Mouse (Mus musculus): ENCODE results near the gene Bola2. TPM values are rescaled to one million over a fixed set of nuclear protein-coding genes. Genes with fewer than 3 reads are reported as not detected.

The Bola2 gene
- polyA plus RNA-seq, 1 experiment = 116 TPM

GRCm38 (mm10) chr7:126711910-126712309 is 16.7 kb downstream of the Bola2 start:
- Histone ChIP-seq H3K27me3 (ENCODE audit: control insufficient read depth, insufficient read depth, insufficient read length) (peaks cover 31% of the 10 kb centered on the region), H3K79me2 (ENCODE audit: control insufficient read depth, insufficient read depth) (no peaks in the 10 kb centered on the region), H3K36me3 (ENCODE audit: control insufficient read depth, insufficient read depth) (no peaks in the 10 kb centered on the region), H3ac (ENCODE audit: control insufficient read depth, insufficient read length, low read depth) (no peak overlapping the region), H3K4me3 (ENCODE audit: insufficient read depth, poor library complexity, severe bottlenecking) (no peak overlapping the region), H3K79me3 (ENCODE audit: low read depth) (no peaks in the 10 kb centered on the region)
- no peak for TF ChIP-seq USF1 (IDR thresholded peaks at IDR 0.05; ENCODE audit: low read depth)
- no peak for TF ChIP-seq FOSL1 (IDR thresholded peaks at IDR 0.05; ENCODE audit: insufficient read depth, low read length, poor library complexity, severe bottlenecking)

- no peak overlapping the region for H3ac ChIP-seq (ENCODE audit: control insufficient read depth, insufficient read length, low read depth)
Measured at GRCm38 (mm10) chr7:126715679-126716078, 20.5 kb downstream of the Bola2 start.

GRCm38 (mm10) chr7:126717566-126717965 is 22.4 kb downstream of the Bola2 start:
- no peak for TF ChIP-seq CTCF (IDR thresholded peaks at IDR 0.05; ENCODE audit: control insufficient read depth, insufficient read depth, insufficient read length)
- TF ChIP-seq CEBPB (IDR thresholded peaks at IDR 0.05; ENCODE audit: low read depth) = no peak
- TF ChIP-seq USF1 (IDR thresholded peaks at IDR 0.05; ENCODE audit: low read depth) = no peak
- Histone ChIP-seq H3ac (ENCODE audit: control insufficient read depth, insufficient read length, low read depth) (no peak overlapping the region), H3K4me3 (ENCODE audit: insufficient read depth, poor library complexity, severe bottlenecking) (no peak overlapping the region), H3K79me2 (ENCODE audit: control insufficient read depth, insufficient read depth) (no peaks in the 10 kb centered on the region), H3K79me3 (ENCODE audit: low read depth) (no peaks in the 10 kb centered on the region), H3K36me3 (ENCODE audit: control insufficient read depth, insufficient read depth) (no peaks in the 10 kb centered on the region), H3K27me3 (ENCODE audit: control insufficient read depth, insufficient read depth, insufficient read length) (peaks cover 15% of the 10 kb centered on the region)

More at GRCm38 (mm10) chr7:126715679-126716078, 20.5 kb downstream of the Bola2 start:
- TF ChIP-seq MAX (IDR thresholded peaks at IDR 0.05) = no peak
- TF ChIP-seq FOSL1 (IDR thresholded peaks at IDR 0.05; ENCODE audit: insufficient read depth, low read length, poor library complexity, severe bottlenecking) = no peak
- Histone ChIP-seq H3K79me2 (ENCODE audit: control insufficient read depth, insufficient read depth) (no peaks in the 10 kb centered on the region), H3K27me3 (ENCODE audit: control insufficient read depth, insufficient read depth, insufficient read length) (peaks cover 15% of the 10 kb centered on the region), H3K4me3 (ENCODE audit: insufficient read depth, poor library complexity, severe bottlenecking) (no peak overlapping the region), H3K36me3 (ENCODE audit: control insufficient read depth, insufficient read depth) (no peaks in the 10 kb centered on the region), H3K79me3 (ENCODE audit: low read depth) (no peaks in the 10 kb centered on the region)

GRCm38 (mm10) chr7:126718787-126719337 is 23.7 kb downstream of the Bola2 start:
- TF ChIP-seq MYOG (IDR thresholded peaks at IDR 0.05; ENCODE audit: control insufficient read depth, extremely low read depth, insufficient read length) = no peak
- no peak for TF ChIP-seq CEBPB (IDR thresholded peaks at IDR 0.05; ENCODE audit: low read depth)
- TF ChIP-seq MYOD1 (IDR thresholded peaks at IDR 0.05; ENCODE audit: control insufficient read depth, insufficient read length, low read depth) = no peak
- no peak for TF ChIP-seq CTCF (IDR thresholded peaks at IDR 0.05; ENCODE audit: control insufficient read depth, insufficient read depth, insufficient read length)
- TF ChIP-seq USF1 (IDR thresholded peaks at IDR 0.05; ENCODE audit: low read depth) = no peak
- Histone ChIP-seq H3K79me3 (ENCODE audit: low read depth) (no peaks in the 10 kb centered on the region), H3K27me3 (ENCODE audit: control insufficient read depth, insufficient read depth, insufficient read length) (peaks cover 15% of the 10 kb centered on the region), H3K4me3 (ENCODE audit: insufficient read depth, poor library complexity, severe bottlenecking) (no peak overlapping the region), H3ac (ENCODE audit: control insufficient read depth, insufficient read length, low read depth) (no peak overlapping the region), H3K36me3 (ENCODE audit: control insufficient read depth, insufficient read depth) (no peaks in the 10 kb centered on the region), H3K79me2 (ENCODE audit: control insufficient read depth, insufficient read depth) (no peaks in the 10 kb centered on the region)

GRCm38 (mm10) chr7:126721635-126722034 is 26.4 kb downstream of the Bola2 start:
- H3K79me2 ChIP-seq (ENCODE audit: control insufficient read depth, insufficient read depth) = no peaks in the 10 kb centered on the region
- H3K36me3 ChIP-seq (ENCODE audit: control insufficient read depth, insufficient read depth) = no peaks in the 10 kb centered on the region
- H3K79me3 ChIP-seq (ENCODE audit: low read depth) = no peaks in the 10 kb centered on the region
- H3K27me3 ChIP-seq (ENCODE audit: control insufficient read depth, insufficient read depth, insufficient read length) = peaks cover 4% of the 10 kb centered on the region
- no peak overlapping the region for H3K4me3 ChIP-seq (ENCODE audit: insufficient read depth, poor library complexity, severe bottlenecking)
- TF ChIP-seq MAX (IDR thresholded peaks at IDR 0.05) (no peak), CEBPB (IDR thresholded peaks at IDR 0.05; ENCODE audit: low read depth) (no peak), MYOD1 (IDR thresholded peaks at IDR 0.05; ENCODE audit: control insufficient read depth, insufficient read length, low read depth) (no peak), MYOG (IDR thresholded peaks at IDR 0.05; ENCODE audit: control insufficient read depth, extremely low read depth, insufficient read length) (no peak), FOSL1 (IDR thresholded peaks at IDR 0.05; ENCODE audit: insufficient read depth, low read length, poor library complexity, severe bottlenecking) (no peak), USF1 (IDR thresholded peaks at IDR 0.05; ENCODE audit: low read depth) (no peak), CTCF (IDR thresholded peaks at IDR 0.05; ENCODE audit: control insufficient read depth, insufficient read depth, insufficient read length) (no peak)
- no peak overlapping the region for H3ac ChIP-seq (ENCODE audit: control insufficient read depth, insufficient read length, low read depth)

GRCm38 (mm10) chr7:126725077-126725476 is 29.9 kb downstream of the Bola2 start:
- H3K36me3 ChIP-seq (ENCODE audit: control insufficient read depth, insufficient read depth) = no peaks in the 10 kb centered on the region
- no peak overlapping the region for H3ac ChIP-seq (ENCODE audit: control insufficient read depth, insufficient read length, low read depth)
- H3K27me3 ChIP-seq (ENCODE audit: control insufficient read depth, insufficient read depth, insufficient read length) = no peaks in the 10 kb centered on the region
- H3K79me3 ChIP-seq (ENCODE audit: low read depth) = no peaks in the 10 kb centered on the region
- TF ChIP-seq USF1 (IDR thresholded peaks at IDR 0.05; ENCODE audit: low read depth) = no peak
- no peak for TF ChIP-seq MAX (IDR thresholded peaks at IDR 0.05)
- TF ChIP-seq CEBPB (IDR thresholded peaks at IDR 0.05; ENCODE audit: low read depth) = no peak
- TF ChIP-seq MYOD1 (IDR thresholded peaks at IDR 0.05; ENCODE audit: control insufficient read depth, insufficient read length, low read depth) = no peak
- no peak for TF ChIP-seq CTCF (IDR thresholded peaks at IDR 0.05; ENCODE audit: control insufficient read depth, insufficient read depth, insufficient read length)
- no peak for TF ChIP-seq FOSL1 (IDR thresholded peaks at IDR 0.05; ENCODE audit: insufficient read depth, low read length, poor library complexity, severe bottlenecking)
- TF ChIP-seq MYOG (IDR thresholded peaks at IDR 0.05; ENCODE audit: control insufficient read depth, extremely low read depth, insufficient read length) = no peak
- no peak overlapping the region for H3K4me3 ChIP-seq (ENCODE audit: insufficient read depth, poor library complexity, severe bottlenecking)
- no peaks in the 10 kb centered on the region for H3K79me2 ChIP-seq (ENCODE audit: control insufficient read depth, insufficient read depth)

Measured in C2C12 (cell line).